Mouse (Mus musculus) cerebellum, adult 9-11 months (tissue): ENCODE data around the gene Nckap1l.

Experiments used
- DNase-seq: peaks from one replicate; pipeline ENCODE4 v3.0.0; 2022

Gene Nckap1l

GRCm38 (mm10) chr15:103540646-103541045, 87.1 kb downstream of the Nckap1l start:
- no peak for DNase-seq

- DNase-seq = no peak
Measured at GRCm38 (mm10) chr15:103542526-103542925, 88.9 kb downstream of the Nckap1l start.

DNA sequence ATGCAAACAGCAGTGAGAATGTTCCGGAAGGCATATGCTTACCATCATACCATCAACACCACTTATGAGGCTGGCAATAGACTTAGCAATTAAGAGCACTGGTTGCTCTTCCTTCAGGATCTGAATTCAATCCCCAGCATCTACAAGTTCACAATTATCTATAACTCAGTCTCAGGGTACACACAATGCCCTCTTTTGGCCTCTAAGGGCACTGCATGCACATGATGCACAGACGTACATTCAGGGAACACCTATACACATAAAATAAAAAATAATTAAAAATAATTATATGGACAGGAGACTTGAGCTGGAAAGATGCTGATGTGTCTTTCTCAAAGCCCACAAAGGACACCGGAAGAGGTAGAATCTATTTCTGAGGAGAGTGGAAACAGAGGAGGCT, 94.4 kb downstream of the Nckap1l start:
- DNase-seq = no peak
